Mouse (Mus musculus) lung, postnatal 36 days (tissue): ENCODE measurements around the gene Zcchc2.

Experiments used
- DNase-seq: peaks from one replicate; pipeline ENCODE4 v3.0.0; 2022; ENCODE audit warnings: mixed read lengths

Gene Zcchc2

DNA sequence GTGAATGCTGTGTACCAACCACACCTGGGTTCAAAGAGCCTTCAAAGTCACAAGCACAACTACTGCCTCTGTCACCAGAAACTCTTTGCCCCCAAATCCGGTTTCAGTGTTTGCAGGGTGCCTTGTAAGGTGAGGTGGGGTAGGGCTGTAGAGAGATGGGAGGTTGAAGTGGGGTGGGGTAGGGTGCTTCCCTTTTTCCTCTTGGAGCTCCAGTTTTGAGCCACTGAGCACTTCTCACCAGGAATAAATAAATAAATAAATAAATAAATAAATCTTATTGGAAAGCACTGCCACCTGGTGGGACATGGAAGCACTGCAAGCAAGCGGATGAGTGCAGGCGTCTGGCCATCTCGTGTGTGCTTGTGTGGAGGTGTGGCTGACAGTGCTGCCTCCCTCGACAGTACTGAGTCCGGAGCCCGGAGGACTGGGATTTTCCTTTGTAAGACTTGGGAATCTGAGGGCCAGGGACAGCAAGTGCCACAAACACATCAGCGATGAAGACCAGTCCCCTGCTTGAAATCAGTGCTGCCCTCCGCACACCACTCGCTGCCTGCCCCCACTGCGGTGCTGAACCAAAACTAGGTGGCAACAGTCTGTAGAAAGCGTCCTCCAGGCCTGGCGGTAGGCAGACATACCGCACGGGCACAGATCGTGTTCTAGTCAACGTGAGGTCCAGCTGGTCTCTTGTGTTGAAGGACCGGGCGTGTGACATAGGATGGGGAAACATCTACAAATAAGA is 46.8 kb downstream of the Zcchc2 start:
- DNase-seq = peak; percentile 83

DNA sequence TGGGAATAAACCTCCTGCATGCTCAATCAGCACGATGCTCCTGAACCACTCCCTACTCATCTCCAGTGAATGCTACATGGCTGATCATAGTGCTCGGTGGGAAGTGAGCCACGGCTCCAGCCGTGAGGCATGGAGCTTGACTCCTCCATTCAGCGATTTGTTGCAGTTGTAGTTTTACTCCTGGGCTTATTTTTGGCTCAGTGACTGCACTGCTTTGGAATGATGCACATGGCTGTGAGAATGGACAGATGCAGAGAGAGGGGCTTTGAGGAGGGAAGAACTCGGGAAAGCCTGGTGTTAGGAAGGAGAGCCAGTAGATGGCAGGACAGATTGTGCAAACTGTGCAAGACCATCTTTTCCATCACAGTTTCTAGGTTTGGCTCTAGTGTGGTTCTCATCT is 49.1 kb downstream of the Zcchc2 start:
- DNase-seq = no peak

DNA sequence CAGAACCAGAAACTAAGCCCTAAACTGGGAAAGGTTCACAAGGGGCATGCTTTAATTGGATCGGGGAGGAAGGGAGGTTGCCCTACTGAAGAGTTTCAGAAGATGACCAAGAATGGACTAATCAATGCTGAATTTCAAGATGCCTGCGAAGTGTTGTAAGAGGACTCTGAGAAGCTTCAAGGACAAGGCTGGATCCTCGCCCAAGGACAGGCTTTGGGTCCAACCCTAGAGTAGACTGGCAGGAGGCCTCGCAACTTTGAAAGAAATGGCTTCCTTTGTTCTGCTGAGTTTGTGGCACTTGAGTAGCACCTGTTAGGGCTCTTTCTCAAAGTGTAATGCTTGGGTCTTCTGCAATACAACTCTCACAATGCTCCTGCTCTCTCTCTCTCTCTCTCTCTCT is 50.1 kb downstream of the Zcchc2 start:
- no peak for DNase-seq

DNA sequence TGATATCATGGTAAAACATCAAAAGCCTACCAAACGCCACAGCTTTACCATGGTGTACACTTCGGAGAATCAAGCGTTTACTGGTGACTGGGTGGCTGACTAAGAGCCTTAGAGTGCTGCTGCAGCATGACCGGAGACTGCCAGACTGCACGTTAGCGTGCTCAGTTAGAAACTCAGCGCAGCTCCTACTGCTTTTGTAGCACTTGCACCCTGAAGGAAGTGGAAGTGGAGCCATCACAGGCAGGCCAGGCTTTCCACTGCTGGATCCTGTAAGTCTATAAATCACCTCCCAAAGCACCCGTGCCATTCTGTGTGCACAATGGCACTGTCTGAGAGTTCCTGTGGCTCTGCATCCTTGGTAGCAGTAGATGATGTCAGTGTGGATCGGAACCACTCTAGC is 52.0 kb downstream of the Zcchc2 start:
- no peak for DNase-seq

DNA sequence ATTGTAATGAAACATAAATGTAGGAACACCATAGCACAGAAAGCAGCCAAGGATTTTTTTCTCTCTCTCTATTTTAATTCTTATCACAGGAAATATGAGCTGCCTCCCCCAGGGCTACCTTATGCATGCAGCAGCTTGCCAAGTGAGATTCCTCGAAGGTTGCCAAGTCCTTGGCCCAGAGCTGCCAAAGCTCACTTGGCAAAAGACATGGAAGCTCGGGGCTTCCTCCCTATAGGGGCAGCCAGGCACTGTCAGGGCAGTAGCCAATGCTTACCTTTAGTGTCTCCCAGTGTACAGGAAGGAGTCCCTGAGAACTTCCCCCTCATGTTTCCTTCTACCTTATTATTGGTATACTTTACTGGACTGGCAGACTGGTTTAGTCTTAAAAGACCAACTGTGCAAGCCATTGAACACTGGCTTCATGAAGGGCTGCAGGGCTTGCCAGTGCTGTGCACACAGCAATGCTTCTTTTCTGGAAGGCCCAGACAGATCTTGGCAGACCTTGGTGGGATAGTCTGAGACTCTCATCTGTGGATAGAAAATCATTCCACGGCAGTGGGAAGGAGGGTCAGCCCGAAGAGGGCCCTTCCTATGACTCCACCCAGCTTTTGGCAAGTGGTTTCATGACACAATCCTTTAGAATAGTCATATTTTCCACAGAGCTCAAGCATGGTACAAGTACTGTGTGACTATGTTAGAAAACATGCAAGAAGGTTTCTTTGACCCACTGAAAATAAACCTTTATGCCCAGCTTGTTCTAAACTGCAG is 53.0 kb downstream of the Zcchc2 start:
- peak; percentile 32 for DNase-seq

DNA sequence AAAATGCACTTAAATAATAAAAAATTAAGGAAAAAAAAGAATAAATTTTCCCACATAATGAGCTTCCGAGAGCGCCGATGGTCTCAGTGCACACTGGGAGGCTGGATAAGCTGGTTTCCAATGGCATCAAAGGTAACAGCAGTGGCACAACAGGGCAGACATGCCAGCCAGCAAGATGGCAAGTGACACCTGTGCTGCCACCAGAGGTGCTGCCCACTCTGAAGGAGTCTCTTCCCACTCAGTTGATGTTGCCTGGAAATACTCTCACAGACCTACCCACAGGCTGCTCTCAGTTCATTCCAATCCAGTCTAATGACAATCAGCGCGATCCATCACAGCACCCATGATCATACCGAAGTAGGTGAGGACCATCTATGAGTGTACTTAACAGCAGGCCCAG is 58.8 kb downstream of the Zcchc2 start:
- no peak for DNase-seq

DNA sequence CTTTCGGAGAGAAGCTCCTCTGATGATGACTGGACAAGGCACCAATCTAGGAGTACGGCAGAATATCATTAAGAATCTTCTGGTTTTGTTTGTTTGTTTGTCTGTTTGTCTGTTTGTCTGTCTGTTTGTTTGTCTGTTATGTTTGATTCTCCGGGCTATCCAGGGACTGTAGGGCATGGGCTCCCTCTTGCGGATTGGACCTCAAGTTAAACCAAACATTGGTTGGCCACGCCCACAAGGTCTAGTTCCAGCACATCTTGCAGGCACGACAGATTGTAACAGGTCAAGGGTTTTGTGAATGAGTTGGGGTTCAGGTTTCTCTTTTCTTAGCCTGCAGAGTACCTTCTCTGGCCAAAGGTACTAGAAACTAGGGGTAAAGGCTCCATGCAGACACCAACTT is 64.8 kb downstream of the Zcchc2 start:
- no peak for DNase-seq

DNA sequence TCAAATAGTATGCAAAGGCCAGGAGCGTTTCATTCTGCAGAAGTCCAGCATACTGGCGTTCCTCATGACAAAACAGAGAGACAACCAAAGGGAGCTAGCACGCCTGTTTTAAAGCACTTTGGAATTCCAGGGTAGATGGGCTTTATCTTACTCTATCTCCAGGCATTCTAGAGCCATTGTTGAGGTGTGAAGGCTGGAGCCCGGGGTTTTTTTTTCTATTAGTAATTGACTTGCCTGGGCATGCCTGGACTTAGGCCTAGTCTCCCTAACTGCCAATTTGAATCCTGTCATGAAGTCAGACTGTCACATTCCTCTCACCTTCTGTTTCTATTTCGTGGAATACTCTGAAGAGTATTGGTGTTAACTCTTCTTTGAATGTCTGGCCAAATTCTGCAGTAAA is 68.1 kb downstream of the Zcchc2 start:
- DNase-seq = no peak

DNA sequence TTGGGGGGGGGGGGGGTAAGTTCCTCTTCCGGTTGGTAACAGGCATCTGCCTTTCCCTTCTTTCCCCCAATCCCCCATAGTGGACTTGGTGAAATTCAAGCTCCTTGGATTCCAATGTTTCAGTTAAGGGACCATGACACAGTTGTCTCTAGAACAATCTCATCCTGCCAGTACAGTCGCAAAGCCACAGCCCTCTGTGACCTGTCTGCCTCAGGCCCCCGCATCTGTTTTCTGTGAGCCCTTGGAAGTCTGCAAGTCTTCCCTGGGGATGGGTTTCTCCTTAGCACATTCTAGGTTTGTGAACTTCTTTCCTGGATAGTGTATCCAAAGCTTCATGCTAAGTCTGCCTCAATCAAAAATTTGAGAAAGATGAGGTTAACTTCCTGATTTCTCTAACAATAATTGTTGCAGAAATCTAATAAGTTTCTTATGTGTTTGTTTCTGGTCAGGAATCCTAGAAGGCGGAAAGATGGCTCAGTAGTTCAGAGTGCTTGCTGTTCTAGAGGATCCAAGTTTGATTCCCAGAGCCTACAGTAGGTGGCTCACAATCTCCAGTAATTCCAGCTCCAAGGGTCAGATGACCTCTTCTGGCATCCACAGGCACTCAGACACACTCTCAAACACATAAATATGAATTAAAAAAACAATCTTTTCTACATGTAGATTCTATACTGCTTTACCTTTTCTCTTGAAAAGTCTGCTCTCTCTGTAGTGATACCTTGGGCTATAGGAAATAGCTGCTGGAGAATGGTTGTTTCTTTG is 69.5 kb downstream of the Zcchc2 start:
- no peak for DNase-seq

DNA sequence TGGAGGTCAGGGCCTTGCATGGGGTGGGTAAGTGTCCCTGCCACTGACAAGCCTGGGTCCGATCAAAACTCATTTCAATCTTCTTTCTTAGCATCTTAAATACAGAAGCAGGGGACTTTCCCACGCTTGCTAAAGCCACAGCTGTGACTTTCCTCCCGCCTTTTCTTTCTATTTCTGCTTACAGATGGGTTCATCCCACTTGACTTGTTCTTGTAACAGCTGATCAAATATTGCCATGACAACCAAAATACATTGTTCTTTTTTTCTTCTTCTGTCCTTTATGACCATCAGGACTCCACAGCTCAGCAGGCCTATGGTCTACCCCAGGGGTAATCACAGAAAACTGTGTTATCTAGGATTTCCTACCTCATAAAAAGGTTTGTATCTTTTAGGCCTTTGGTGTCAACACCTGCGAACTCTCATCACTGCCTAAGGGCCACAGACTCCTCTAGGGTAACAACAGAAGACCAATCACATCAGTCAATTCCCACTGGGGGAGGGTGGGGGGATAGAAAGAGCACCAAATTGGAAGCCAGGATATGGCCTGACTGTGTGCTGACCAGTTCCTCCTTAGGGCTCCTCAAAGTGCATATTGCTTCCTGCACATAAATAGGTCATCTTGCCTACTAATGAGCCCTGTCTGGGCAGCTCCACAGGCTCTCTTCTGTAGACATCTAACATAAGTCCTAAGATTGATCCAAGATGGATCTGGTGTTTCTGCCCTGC is 71.1 kb downstream of the Zcchc2 start:
- DNase-seq = no peak

DNA sequence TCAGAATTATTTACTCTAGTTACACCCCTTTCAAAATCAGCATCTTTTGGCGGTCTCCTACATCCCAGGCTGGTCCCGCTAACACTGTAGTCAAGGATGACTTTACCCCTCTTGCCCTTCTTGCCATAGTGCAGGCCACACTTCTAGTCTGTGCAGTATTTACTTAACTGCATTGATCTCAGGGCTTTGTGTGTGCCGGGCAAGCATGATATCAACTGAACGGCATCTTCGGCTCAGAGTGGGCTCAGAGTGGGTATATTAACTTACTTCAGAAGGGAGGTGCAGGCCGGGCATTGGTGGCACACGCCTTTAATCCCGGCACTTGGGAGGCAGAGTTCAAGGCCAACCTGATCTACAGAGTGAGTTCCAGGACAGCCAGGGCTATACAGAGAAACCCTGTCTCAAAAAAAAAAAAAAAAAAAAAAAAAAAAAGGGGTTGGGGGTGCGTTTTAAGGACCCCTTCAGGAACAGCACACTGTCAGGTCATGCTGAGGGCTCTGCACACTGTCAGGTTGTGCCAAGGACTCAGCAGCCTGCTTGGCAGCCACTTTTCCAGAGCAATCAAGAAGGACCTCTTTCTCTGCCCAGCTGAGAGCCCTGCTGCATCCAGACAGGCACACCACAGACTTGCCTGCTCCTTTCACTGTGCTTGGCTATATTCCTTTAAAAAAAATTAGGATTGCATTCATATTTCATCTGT is 72.8 kb downstream of the Zcchc2 start:
- DNase-seq = no peak

DNA sequence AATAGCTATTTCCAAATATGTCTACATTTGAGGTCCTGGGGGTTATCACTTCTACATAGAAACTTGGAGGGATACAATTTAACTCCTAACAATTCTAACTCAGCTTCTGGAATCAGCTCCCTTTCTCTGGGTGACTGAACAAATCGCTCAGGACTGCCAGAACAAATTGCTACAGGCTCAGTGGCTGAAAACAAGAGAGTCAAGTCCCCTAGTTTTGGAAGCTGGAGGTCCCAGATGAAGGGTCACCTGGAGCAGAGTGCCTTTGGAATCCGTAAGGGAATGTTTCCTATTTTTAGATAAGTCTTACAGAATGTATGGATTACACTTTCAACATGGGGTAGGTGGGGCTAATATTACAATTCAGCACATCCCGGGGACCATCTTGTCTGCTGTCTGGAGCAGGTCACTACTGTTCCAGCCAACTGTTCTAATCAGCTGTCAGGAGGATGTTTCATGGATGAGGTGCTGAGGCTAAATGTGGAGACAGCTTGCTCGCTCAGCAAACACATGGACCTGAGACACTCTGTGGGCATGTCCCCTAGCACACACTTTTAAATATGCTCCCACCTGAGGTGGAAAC is 73.5 kb downstream of the Zcchc2 start:
- no peak for DNase-seq

DNA sequence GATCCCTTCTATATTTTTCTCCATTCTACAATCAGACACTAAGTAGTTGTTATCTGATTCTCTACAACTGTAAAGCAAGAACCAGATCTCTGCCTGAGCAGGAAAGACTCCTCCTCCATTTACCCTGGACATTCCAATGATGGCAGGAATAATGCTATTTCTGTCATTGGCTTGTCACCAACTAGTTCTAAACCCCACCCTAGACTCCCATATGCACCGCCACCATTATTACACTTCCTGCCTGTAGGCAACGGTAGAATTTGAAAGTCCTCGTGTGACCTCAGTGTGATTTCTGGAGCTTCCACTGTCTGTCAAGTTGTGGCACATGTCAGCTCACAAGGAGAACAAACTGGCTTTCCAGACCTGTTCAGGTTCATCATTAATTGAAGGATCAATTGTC is 74.1 kb downstream of the Zcchc2 start:
- DNase-seq = no peak

DNA sequence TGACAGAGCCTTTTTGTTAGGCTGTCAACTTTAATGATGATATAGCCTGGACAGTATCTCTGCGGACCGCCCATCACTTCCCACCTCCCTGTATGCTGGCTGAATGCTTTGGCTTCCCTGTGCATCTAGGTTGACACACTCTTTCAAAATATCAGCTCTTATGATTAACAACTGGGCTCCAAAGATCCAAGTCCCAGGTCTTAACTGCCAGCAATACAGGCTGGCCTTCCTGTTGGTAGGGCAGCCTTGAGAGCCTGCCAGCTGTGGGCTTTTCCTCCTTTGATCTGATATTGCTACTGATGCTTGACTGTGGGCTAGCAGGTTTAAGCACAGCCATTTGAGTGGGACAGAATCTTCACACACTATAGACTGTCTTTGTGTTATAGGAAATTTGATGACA is 74.5 kb downstream of the Zcchc2 start:
- DNase-seq = no peak

DNA sequence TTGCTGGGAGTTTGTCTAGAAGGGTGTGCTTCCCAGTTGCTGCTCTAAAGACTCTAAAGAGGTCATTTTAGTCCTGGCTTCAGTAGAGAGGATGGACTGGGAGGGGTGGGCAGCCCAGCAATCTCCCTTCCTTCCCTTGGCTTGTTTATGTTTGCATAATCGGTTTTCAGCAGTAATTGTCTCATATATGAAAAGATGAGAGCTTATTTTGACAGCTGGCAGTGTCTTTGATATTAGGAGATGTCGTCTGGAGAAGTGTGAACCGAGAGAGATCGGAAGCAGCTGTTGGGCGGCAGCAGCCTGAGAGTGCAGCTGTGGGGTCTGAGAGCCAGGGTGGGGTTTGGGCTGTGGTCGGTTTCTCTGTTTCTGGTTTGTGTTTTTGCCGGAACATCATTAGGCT is 75.5 kb downstream of the Zcchc2 start:
- DNase-seq = peak; percentile 49

DNA sequence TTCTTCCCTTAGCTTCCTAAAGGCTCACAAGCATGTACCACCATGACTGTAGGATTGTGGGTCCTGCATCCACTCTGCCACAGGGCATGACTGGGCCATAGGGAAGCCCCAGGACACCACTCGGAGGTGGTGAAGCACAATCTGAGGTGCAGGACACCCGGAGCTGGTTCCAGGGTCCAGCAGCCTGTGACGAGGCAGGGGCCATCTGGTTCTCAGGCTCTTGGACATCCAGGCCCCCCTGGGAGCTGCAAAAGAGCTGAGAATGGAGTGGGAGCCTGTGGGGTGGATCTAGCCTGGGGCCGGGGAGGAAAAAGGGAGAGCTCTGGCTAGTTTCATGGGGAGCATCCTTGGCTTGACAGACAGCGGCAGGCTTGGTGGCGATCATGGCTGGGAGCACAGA is 77.1 kb downstream of the Zcchc2 start:
- DNase-seq = no peak

DNA sequence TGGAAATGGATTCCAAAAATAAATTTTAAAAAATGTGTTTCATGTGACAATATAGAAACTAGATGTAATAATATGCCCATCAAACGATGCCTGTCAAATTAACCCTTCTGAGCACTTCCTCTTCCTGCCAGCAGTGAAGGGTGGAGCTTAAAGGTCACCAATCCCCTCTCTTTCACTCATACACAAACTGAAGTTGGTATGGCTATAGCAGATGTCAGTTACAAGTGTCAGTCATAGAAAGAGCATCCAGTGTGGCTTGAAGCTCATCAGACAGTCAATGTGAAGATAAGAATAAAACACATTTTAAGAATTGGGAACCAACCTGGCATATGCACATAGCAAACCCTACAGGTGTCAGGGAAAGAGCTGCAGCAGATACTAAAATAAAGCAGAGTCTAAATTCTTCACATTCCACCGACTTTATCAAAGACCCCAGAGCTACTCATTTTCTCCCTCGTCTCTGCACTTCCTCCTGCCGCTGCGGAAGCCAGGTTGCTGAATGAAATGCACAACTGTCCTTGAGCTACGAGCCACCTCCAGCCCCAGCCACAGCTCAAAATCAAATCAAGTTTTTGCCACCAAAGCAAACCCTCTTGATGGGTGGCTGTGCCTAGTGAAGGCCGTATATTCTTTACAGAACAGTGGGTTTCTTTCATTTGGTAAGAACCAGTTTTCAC is 79.8 kb downstream of the Zcchc2 start:
- no peak for DNase-seq

DNA sequence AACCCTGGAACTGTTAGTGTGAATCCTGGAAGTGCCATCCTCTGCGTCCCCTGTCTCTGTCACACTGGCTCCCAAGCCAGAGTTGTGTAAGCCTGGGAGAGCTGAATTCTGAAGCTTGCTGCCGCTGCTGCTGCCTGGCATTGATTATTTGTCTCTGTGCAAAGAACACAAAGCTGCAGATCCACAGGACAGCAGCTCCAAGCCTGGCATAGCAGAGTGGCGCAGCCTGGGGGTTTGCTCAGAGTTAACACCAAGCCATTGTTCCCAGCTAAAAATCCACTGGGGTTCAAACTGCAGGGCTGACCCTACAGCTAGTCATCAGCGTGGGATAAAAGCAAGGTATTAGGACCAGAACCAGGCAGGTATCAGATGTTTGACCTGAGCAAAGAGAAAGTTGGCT is 80.6 kb downstream of the Zcchc2 start:
- no peak for DNase-seq

DNA sequence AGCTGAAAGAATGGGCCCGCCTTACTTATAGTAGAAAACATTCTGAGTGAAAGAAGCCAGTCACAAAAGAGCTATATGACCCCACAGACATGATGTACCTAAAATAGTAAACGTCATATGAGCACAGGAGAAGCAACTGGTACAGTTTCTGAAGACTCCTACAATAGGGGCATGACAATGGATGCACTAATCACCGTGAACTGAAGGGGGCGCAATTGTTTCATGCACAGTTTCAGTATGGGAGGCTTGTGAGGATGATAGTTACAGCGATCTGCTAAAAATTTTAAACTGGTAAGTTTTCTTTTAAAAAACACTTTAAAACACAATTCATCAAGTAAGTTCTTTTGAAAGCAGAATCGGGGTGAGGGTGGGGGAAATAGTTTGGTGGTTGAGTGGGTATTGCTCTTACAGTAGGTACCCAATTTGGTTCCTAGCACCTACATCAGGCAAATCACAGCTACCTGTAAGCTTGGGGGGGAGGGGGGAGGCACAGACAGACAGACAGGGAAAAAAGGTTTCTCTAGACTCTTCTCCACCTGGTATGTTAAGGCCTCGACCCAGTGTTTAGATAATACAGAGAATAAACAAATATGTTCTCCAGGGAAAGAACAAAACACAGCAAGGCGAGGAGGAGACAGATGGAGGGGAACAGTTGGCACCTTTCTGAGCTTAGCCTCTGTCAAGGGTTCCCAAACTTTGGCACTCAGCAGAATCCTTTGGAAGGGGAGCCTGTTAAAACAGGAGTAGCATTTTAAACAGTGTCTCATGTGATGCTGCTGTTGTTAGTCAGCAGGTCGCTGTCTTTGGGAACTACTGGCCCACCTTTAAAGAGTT is 81.2 kb downstream of the Zcchc2 start:
- DNase-seq = peak; percentile 91

DNA sequence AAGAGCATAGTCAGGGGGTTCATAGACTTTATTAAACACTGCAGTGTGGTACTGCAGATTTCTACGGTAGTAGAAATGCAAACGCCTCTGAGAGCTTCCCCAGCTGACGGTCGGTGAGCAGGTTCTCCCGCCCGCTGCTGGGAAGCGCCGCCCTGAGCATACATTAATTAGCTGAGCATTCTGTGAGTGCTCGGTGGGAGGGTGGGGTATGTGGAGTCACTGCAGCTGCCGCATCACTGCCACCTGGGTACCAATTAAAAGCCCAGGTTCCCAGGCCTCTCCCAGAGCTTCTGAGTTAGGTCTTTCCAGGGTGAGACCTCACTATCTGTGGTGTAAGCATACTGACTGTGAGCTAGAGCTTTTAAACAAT is 81.8 kb downstream of the Zcchc2 start:
- no peak for DNase-seq

DNA sequence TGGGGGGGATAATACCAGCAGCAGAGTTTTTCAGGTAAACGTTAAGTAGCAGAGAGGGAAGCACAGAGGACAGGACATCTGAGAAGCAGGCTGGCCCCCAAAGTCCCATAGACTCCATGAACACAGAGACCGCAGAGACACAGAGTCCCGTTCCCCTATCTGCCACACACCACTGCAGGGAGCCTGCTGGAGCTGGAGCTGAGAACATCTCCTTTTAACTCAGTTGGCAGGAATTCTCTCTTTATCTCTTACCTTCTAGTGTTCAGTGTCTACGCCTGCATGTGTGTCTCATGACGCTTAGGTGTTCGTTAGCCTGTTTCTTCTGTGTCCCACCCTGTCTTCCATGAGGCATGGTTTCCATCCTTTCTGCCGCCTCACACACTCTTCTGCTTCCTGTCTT is 83.0 kb downstream of the Zcchc2 start:
- DNase-seq = no peak
